Mouse (Mus musculus): ENCODE measurements at regions not wholly inside any gene's neighbourhood (a gene's known extent, or its start where the extent isn't known, plus 50 kb on each side); places are given as distances from the start of the nearest gene placed in this dataset.

- no peak overlapping the region for H3K27ac ChIP-seq
- no peak for DNase-seq (ENCODE audit: extremely low spot score in 1 of 2, low spot score in 2 of 2)
- no peak for TF ChIP-seq CTCF (IDR thresholded peaks at IDR 0.05)
- H3K4me3 ChIP-seq: no peak overlapping the region
- intact Hi-C loops (cut with DNase I): loop anchor here (1.0 kb wide), 1 partner anchor 8 kb away; no protein-coding TSS in a partner anchor
Measured at GRCm38 (mm10) chr5:7428291-7428690, 83.7 kb upstream of the Zfp804b start.

- Histone ChIP-seq H3K27ac (no peak overlapping the region), H3K4me3 (no peak overlapping the region)
- no peak for DNase-seq (ENCODE audit: extremely low spot score in 1 of 2, low spot score in 2 of 2)
- intact Hi-C loops (cut with DNase I): loop anchor here (1.0 kb wide), 1 partner anchor 8 kb away; no protein-coding TSS in a partner anchor
- no peak for TF ChIP-seq CTCF (IDR thresholded peaks at IDR 0.05)
Measured at GRCm38 (mm10) chr5:7436461-7436860, 91.9 kb upstream of the Zfp804b start.

GRCm38 (mm10) chr5:7448001-7448400 lies 103.4 kb upstream of the Zfp804b start:
- intact Hi-C loops (cut with DNase I): no loop called here
- DNase-seq (ENCODE audit: extremely low spot score in 1 of 2, low spot score in 2 of 2): no peak
- TF ChIP-seq CTCF (IDR thresholded peaks at IDR 0.05): no peak
- Histone ChIP-seq H3K4me3 (no peak overlapping the region), H3K27ac (no peak overlapping the region)

GRCm38 (mm10) chr5:7454896-7455295 lies 110.3 kb upstream of the Zfp804b start:
- intact Hi-C loops (cut with DNase I): no loop called here
- Histone ChIP-seq H3K4me3 (no peak overlapping the region), H3K27ac (no peak overlapping the region)
- DNase-seq (ENCODE audit: extremely low spot score in 1 of 2, low spot score in 2 of 2): no peak
- no peak for TF ChIP-seq CTCF (IDR thresholded peaks at IDR 0.05)

- intact Hi-C loops (cut with DNase I): no loop called here
- no peak for DNase-seq (ENCODE audit: extremely low spot score in 1 of 2, low spot score in 2 of 2)
- TF ChIP-seq CTCF (IDR thresholded peaks at IDR 0.05): no peak
Measured at GRCm38 (mm10) chr5:7457102-7457501, 112.5 kb upstream of the Zfp804b start.

GRCm38 (mm10) chr5:7489150-7489549 lies 144.6 kb upstream of the Zfp804b start:
- TF ChIP-seq CTCF (IDR thresholded peaks at IDR 0.05): no peak
- Histone ChIP-seq H3K27ac (no peak overlapping the region), H3K4me3 (no peak overlapping the region)
- intact Hi-C loops (cut with DNase I): no loop called here
- no peak for DNase-seq (ENCODE audit: extremely low spot score in 1 of 2, low spot score in 2 of 2)

More at GRCm38 (mm10) chr5:7457102-7457501, 112.5 kb upstream of the Zfp804b start:
- no peak overlapping the region for H3K27ac ChIP-seq
- no peak overlapping the region for H3K4me3 ChIP-seq

GRCm38 (mm10) chr5:7489602-7490001 lies 145.0 kb upstream of the Zfp804b start:
- H3K4me3 ChIP-seq: no peak overlapping the region
- DNase-seq (ENCODE audit: extremely low spot score in 1 of 2, low spot score in 2 of 2): no peak
- intact Hi-C loops (cut with DNase I): no loop called here
- no peak overlapping the region for H3K27ac ChIP-seq
- TF ChIP-seq CTCF (IDR thresholded peaks at IDR 0.05): no peak

GRCm38 (mm10) chr5:7517520-7518181 lies 173.1 kb upstream of the Zfp804b start:
- no peak overlapping the region for H3K27ac ChIP-seq
- no peak for TF ChIP-seq CTCF (IDR thresholded peaks at IDR 0.05)
- no peak for DNase-seq (ENCODE audit: extremely low spot score in 1 of 2, low spot score in 2 of 2)
- no peak overlapping the region for H3K4me3 ChIP-seq
- intact Hi-C loops (cut with DNase I): no loop called here

GRCm38 (mm10) chr5:7532686-7533199 lies 188.2 kb upstream of the Zfp804b start:
- TF ChIP-seq CTCF (IDR thresholded peaks at IDR 0.05): no peak
- no peak overlapping the region for H3K27ac ChIP-seq
- intact Hi-C loops (cut with DNase I): no loop called here
- DNase-seq (ENCODE audit: extremely low spot score in 1 of 2, low spot score in 2 of 2): no peak
- no peak overlapping the region for H3K4me3 ChIP-seq

GRCm38 (mm10) chr5:7539812-7540645 lies 195.5 kb upstream of the Zfp804b start:
- Histone ChIP-seq H3K4me3 (no peak overlapping the region), H3K27ac (no peak overlapping the region)
- intact Hi-C loops (cut with DNase I): no loop called here
- no peak for DNase-seq (ENCODE audit: extremely low spot score in 1 of 2, low spot score in 2 of 2)
- TF ChIP-seq CTCF (IDR thresholded peaks at IDR 0.05): no peak

GRCm38 (mm10) chr5:7540646-7541038 lies 196.1 kb upstream of the Zfp804b start:
- Histone ChIP-seq H3K4me3 (no peak overlapping the region), H3K27ac (no peak overlapping the region)
- no peak for TF ChIP-seq CTCF (IDR thresholded peaks at IDR 0.05)
- intact Hi-C loops (cut with DNase I): no loop called here
- no peak for DNase-seq (ENCODE audit: extremely low spot score in 1 of 2, low spot score in 2 of 2)

GRCm38 (mm10) chr5:7543857-7544256 lies 199.3 kb upstream of the Zfp804b start:
- intact Hi-C loops (cut with DNase I): no loop called here
- Histone ChIP-seq H3K27ac (no peak overlapping the region), H3K4me3 (no peak overlapping the region)
- TF ChIP-seq CTCF (IDR thresholded peaks at IDR 0.05): no peak
- DNase-seq (ENCODE audit: extremely low spot score in 1 of 2, low spot score in 2 of 2): no peak
